Mouse (Mus musculus): ENCODE results near the gene Sf3b1. TPM values are rescaled to one million over a fixed set of nuclear protein-coding genes. Genes with fewer than 3 reads are reported as not detected.
"Not testable (repeated sequence)": the region's sequence is repeated elsewhere in the genome, so short reads cannot be mapped to it uniquely, and the experiment has no call there.

The Sf3b1 gene
- polyA plus RNA-seq, 1 experiment from 2014 or later, result 206 TPM

DNA sequence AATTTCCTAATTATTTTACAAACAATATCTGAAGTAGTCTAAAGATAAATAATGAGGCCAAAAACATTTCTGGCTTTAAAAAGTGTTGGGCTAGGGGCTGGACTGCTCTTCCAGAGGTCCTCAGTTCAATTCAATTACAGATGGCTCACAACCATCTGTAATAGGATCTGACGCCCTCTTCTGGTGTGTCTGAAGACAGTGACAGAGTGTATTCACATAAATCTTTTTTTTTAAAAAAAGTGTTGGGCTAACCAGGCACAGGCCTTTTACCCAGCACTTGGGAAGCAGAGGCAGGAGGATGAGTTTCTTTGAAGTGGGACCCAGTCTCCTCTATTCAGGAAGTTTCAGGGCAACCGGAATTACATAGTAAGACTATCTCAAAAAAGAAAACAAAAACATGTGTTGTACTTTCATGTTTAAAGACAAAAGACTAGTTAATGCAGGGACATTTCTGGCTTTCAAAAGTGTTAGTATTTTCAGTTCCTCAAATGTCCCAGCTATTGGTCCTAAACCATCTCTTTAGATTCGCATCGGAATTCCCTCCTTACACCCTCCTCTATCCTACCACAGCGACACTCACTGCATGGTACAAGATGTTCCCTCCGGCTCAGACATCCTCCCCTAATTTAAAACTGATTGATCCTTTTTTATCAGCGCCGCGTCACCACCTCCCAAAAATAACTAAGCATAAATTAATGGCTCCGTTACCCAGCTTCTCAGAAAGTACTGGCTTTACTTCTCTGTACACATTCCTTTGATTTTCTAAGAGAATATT, 1.4 kb downstream of the Sf3b1 start:
- H3K4me3 ChIP-seq, result peak overlapping the region; percentile 93
- peak overlapping the region; percentile 99 for H3K27ac ChIP-seq
- H3K9me3 ChIP-seq, result no peaks in the 10 kb centered on the region
- peaks cover 11% of the 10 kb centered on the region for H3K4me1 ChIP-seq (replicated peaks)
- H3K27me3 ChIP-seq (ENCODE audit: insufficient read depth, poor library complexity, severe bottlenecking), result no peaks in the 10 kb centered on the region
- peaks cover 32% of the 10 kb centered on the region for H3K36me3 ChIP-seq
- WGBS, result 24% methylated on average over 10 of the region's 10 CpGs
- no peak for DNase-seq (ENCODE audit: low spot score)

DNA sequence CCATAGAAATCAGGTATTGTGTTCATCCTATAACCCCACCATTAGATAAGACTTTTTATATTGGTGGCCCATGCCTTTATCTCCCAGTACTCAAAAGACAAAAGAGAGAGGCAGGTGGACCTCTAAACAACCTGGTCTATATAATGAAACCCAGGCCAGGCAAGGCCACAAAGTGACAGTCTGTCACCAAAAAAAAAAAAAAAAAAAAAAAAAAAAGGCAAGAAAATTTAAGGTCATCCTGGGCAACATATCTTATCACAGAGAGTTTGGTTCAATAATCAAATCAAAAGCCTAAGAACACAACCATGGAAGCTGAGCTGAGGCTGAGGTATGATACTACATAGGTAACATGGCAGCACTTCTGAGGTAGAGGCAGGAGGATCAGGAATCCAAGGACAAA, 5.4 kb downstream of the Sf3b1 start:
- Histone ChIP-seq H3K9me3 (no peaks in the 10 kb centered on the region), H3K4me3 (no peak overlapping the region), H3K4me1 (replicated peaks) (peaks cover 11% of the 10 kb centered on the region), H3K36me3 (peaks cover 61% of the 10 kb centered on the region), H3K27ac (no peak overlapping the region), H3K27me3 (ENCODE audit: insufficient read depth, poor library complexity, severe bottlenecking) (no peaks in the 10 kb centered on the region)
- no peak for DNase-seq (ENCODE audit: low spot score)

DNA sequence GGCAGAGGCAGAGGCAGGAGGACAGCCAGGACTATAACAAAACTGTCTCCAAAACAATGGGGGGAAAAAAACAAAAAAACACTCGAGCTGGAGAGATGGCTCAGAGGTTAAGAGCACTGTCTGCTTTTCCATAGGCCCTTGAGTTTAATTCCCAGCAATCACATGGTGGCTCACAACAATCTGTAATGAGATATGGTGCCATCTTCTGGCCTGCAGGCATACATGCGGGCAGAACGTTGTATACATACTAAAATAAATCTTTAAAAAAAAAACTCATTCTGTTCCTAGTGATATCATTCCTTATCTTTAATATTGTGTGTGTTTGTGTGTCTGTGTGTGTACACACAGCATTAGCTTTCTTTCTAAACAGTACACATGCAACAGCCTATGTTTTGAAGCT, 14.8 kb downstream of the Sf3b1 start:
- no peak overlapping the region for H3K4me3 ChIP-seq
- H3K36me3 ChIP-seq, result peaks cover 99% of the 10 kb centered on the region
- no peak overlapping the region for H3K27ac ChIP-seq
- WGBS, result 66% methylated on average over 3 of the region's 3 CpGs
- no peak for DNase-seq (ENCODE audit: low spot score)
- no peaks in the 10 kb centered on the region for H3K27me3 ChIP-seq (ENCODE audit: insufficient read depth, poor library complexity, severe bottlenecking)
- no peaks in the 10 kb centered on the region for H3K9me3 ChIP-seq
- H3K4me1 ChIP-seq (replicated peaks), result no peaks in the 10 kb centered on the region

DNA sequence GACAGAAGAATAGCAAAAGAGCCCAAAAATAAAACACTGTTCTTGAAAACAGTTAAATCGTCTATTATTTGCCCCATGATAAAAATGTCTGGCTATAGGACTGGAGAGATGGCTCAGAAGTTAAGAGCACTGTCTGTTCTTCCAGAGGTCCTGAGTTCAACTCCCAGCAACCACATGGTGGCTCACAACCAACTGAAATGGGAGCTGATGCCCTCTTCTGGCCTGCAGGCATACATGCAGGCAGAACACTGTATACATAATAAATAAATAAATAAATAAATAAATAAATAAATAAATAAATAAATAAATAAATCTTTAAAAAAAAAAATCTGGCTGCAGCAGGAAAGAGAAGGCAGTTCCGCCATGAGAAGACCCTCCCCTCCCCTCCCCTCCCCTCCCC, 19.0 kb downstream of the Sf3b1 start:
- not testable (repeated sequence) for DNase-seq (ENCODE audit: low spot score); H3K27ac ChIP-seq; H3K27me3 ChIP-seq (ENCODE audit: insufficient read depth, poor library complexity, severe bottlenecking); H3K4me3 ChIP-seq; H3K9me3 ChIP-seq; H3K4me1 ChIP-seq (replicated peaks)
- WGBS, result 89% methylated on average over 2 of the region's 2 CpGs
- peaks cover 99% of the 10 kb centered on the region for H3K36me3 ChIP-seq

DNA sequence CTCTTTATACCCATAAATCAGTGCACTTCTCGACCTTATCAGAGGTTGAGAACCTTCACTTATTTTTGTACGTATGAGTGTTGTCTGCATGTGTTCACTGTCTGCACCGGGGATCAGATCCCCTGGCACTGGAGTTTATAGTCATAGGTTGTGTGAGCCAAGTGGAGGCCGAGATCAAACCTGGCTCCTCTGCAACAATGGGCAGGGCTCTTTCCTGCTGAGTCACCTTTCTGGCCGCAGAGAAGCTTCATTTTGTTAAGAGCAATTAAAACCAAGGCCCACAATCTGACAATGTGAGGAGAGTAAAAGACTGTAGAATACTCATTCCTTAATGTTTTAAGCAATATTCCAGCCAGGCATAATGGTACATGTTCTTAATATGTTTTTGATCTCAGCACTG, 33.7 kb downstream of the Sf3b1 start:
- WGBS, result 95% methylated on average over 5 of the region's 5 CpGs
- Histone ChIP-seq H3K36me3 (peaks cover 99% of the 10 kb centered on the region), H3K27me3 (ENCODE audit: insufficient read depth, poor library complexity, severe bottlenecking) (no peaks in the 10 kb centered on the region), H3K27ac (no peak overlapping the region), H3K9me3 (no peaks in the 10 kb centered on the region), H3K4me3 (no peak overlapping the region), H3K4me1 (replicated peaks) (no peaks in the 10 kb centered on the region)
- DNase-seq (ENCODE audit: low spot score), result no peak

DNA sequence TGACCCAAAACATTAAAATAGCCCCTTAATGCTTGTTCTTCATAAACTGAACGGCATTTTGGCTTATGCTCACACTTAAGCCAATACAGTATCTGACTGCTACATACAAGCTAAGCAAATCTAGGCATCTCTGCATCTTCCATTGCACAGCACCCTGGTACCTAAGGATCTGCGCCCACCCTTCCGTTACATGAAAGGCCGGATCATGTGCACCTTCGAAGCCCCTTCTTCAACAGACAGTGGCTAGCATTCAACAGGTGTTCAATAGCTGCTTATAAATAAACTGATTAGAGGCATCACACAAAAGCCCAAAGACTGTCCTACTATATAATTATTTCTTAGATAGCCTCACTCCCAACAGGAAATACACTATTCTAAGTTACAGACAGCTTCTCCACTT, 41.0 kb downstream of the Sf3b1 start:
- Histone ChIP-seq H3K9me3 (no peaks in the 10 kb centered on the region), H3K36me3 (peaks cover 72% of the 10 kb centered on the region), H3K27me3 (ENCODE audit: insufficient read depth, poor library complexity, severe bottlenecking) (no peaks in the 10 kb centered on the region), H3K4me1 (replicated peaks) (no peaks in the 10 kb centered on the region), H3K4me3 (no peak overlapping the region), H3K27ac (no peak overlapping the region)
- 97% methylated on average over 5 of the region's 5 CpGs for whole genome bisulfite sequencing
- no peak for DNase-seq (ENCODE audit: low spot score)

DNA sequence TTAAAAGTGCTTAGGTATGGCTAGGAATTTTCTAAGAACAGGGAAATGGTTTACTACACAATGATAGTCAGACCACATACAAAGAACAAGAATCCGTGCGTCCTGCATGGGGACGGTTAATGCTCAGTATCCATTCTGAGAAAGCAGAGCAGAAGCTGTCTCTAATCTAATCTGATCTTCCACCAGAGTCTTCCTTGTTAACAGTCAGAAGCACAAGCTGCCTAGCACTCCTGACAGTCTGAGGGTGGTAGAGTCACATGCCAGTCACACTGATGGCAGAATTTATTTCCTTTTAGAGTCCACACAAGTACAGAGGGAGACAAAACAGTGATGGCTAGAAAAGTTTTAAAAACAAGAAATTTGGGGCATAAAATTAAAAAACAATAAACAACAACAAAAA, 41.5 kb downstream of the Sf3b1 start:
- Histone ChIP-seq H3K4me3 (no peak overlapping the region), H3K9me3 (no peaks in the 10 kb centered on the region), H3K27ac (no peak overlapping the region), H3K36me3 (peaks cover 68% of the 10 kb centered on the region), H3K4me1 (replicated peaks) (no peaks in the 10 kb centered on the region), H3K27me3 (ENCODE audit: insufficient read depth, poor library complexity, severe bottlenecking) (no peaks in the 10 kb centered on the region)
- DNase-seq (ENCODE audit: low spot score), result no peak
- 93% methylated on average over 3 of the region's 3 CpGs for WGBS

DNA sequence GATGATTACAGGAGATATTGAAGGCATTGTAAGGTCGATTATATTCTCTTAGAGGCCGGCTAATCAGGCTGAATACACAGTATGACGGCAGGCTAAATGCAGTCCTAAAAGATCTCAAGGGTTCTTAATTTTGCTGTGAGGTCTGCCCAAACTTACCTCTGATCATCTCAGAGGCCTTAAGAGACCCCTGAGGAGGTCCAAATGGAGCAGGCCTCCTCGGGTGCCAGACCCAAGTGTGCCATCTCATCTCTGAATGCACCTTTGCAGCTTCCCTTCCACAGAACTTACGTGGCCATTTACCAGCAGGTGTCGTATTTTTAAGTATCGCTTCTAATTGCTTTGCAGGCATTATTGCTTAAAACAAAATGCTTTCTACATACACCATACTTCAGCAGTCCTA, 43.1 kb downstream of the Sf3b1 start:
- no peak overlapping the region for H3K27ac ChIP-seq
- DNase-seq (ENCODE audit: low spot score), result no peak
- peaks cover 51% of the 10 kb centered on the region for H3K36me3 ChIP-seq
- no peaks in the 10 kb centered on the region for H3K27me3 ChIP-seq (ENCODE audit: insufficient read depth, poor library complexity, severe bottlenecking)
- H3K4me3 ChIP-seq, result no peak overlapping the region
- WGBS, result 92% methylated on average over 7 of the region's 7 CpGs
- no peaks in the 10 kb centered on the region for H3K4me1 ChIP-seq (replicated peaks)
- H3K9me3 ChIP-seq, result no peaks in the 10 kb centered on the region

DNA sequence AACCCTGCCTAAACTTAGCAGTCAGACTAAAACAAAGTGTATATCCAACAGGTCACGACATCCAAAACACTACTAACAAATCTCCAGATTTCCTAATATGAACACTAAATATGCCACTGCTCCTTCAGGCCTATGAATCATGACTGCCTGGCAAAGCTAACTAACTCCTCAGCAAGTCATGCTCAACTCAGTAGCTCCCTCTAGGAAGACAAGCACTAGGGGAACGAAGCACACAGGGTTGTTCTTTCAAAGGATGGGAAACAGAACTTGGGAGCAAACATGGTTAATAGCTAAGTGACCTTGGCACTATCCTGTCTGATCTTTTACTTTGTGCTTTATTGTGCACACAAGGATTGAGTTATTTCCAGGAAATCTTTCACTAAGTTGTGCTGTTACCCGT, 43.9 kb downstream of the Sf3b1 start:
- peaks cover 46% of the 10 kb centered on the region for H3K36me3 ChIP-seq
- 74% methylated on average over 3 of the region's 3 CpGs for WGBS
- DNase-seq (ENCODE audit: low spot score), result no peak

DNA sequence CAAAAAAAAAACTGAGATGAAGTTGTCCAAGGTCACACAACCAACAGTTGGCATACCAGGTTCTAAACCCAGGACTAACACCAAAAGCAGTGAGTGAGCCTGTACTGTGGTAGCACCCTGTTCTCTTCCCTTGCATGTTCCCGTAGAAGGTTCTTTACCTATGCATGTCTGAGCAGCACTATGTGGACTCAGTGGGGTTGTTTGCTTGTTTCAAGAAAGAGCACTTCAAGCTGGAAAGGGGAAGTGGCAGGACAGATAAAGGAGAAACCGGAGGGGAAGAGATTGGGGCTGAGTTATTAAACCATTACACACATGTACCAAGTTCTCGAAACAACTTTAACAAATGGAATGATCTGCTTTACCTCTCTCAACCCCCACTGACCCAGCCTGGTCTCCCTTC, 44.6 kb downstream of the Sf3b1 start:
- Histone ChIP-seq H3K27me3 (ENCODE audit: insufficient read depth, poor library complexity, severe bottlenecking) (no peaks in the 10 kb centered on the region), H3K4me1 (replicated peaks) (no peaks in the 10 kb centered on the region), H3K36me3 (peaks cover 39% of the 10 kb centered on the region), H3K4me3 (no peak overlapping the region), H3K9me3 (no peaks in the 10 kb centered on the region), H3K27ac (no peak overlapping the region)
- DNase-seq (ENCODE audit: low spot score), result no peak
- WGBS, result 92% methylated on average over 3 of the region's 3 CpGs

More for the DNA sequence above, 43.9 kb downstream of the Sf3b1 start:
- Histone ChIP-seq H3K27me3 (ENCODE audit: insufficient read depth, poor library complexity, severe bottlenecking) (no peaks in the 10 kb centered on the region), H3K9me3 (no peaks in the 10 kb centered on the region), H3K27ac (no peak overlapping the region), H3K4me3 (no peak overlapping the region), H3K4me1 (replicated peaks) (no peaks in the 10 kb centered on the region)

DNA sequence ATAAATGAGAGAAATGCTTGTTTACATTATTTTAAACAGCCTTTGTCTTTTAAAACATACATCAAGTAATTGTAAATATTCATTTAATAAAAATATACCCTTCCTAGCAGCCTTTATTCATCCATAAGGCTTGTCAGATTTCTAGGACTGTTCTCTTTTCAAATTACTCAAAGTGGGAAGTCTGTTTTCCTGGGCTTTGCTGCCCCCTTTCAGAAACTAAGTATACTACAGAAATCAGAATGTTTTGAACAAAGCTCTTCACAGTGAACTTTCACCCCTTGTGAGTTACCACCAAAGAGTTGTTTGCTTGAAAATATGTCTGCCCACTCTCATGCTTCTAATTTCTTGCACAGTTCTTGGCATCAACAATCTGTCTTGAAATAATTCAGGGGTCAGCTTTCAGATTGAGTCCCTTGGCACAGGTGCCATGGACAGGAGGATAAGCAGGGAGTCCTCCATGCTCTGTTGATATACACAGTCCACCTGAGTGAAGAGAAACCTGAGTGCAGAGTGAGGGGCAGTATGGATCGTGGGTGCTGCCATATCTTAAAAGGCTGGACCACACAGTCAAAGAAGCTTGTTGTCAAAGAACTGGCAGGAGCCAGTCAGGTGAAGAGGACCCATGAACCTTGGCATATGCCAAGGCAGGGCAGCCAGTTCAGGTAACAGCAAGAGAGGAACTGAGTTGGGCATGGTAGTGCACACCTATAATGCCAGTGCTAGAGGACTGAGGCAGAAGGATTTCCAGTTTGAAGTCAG, 47.9 kb downstream of the Sf3b1 start:
- WGBS, result 50% methylated on average over 1 of the region's 1 CpGs
- Histone ChIP-seq H3K27me3 (ENCODE audit: insufficient read depth, poor library complexity, severe bottlenecking) (no peaks in the 10 kb centered on the region), H3K27ac (no peak overlapping the region), H3K9me3 (no peaks in the 10 kb centered on the region), H3K4me3 (no peak overlapping the region), H3K4me1 (replicated peaks) (no peaks in the 10 kb centered on the region), H3K36me3 (peaks cover 7% of the 10 kb centered on the region)
- DNase-seq (ENCODE audit: low spot score), result no peak

DNA sequence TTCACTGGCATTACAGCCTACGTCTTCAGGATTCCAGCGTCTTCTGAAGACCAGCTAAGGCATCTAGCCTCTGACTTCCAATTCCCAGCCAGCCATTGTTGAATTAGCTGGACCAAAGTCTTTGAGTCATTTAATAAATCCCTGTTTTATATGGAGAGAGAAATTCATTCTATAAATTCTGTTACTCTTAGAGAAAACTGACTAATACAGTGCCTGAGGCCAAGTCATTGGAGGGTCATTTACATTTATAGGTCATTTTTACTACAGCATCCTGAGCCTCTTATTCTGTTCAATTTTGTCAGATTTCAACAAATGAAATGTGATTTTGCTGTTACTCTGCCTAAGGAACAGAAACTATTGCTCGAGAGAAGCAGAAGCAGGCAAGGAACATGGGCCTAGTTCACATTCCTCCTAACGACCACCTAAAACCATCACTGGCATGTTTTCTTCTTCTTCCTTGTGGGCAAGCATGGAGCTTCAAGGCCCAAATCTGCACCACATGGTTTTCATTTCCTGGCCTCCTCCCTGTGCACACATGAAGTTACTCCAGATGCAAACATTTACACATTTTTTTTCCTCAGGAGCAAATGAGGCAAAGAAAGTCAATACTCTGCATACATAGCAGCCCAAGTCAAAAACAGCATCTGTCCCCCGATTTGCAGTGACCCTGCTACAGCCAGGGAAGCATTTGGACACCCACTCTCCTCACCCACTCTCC, 55.4 kb downstream of the Sf3b1 start:
- Histone ChIP-seq H3K27ac (no peak overlapping the region), H3K27me3 (ENCODE audit: insufficient read depth, poor library complexity, severe bottlenecking) (no peaks in the 10 kb centered on the region), H3K4me1 (replicated peaks) (0 out of 2 replicates have a peak, but pooled peaks cover 3% of the 10 kb centered on the region), H3K36me3 (no peaks in the 10 kb centered on the region), H3K9me3 (no peaks in the 10 kb centered on the region), H3K4me3 (no peak overlapping the region)
- DNase-seq (ENCODE audit: low spot score), result no peak
- 79% methylated on average over 5 of the region's 5 CpGs for WGBS

DNA sequence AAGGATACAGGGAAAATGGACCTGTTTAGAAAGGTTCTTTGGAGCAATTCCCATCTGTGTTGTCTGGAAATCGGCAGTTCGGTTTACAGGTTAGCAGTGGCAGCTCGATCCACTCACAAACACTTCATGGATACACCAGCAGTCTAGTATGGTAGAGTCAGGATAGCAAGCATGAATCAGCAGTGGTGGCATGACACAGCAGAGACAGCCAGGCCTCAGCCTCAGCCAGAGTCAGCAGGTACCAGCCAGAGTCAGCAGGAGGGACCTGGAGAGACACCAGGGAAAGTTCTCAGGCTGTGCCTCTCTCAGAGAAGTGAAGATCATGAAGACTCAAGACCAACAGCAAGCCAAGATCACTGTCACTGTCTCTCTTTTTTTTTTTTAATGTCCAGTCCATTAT, 60.4 kb downstream of the Sf3b1 start:
- H3K27ac ChIP-seq, result no peak overlapping the region
- no peaks in the 10 kb centered on the region for H3K9me3 ChIP-seq
- 94% methylated on average over 3 of the region's 3 CpGs for WGBS
- DNase-seq (ENCODE audit: low spot score), result no peak
- no peaks in the 10 kb centered on the region for H3K36me3 ChIP-seq
- H3K4me1 ChIP-seq (replicated peaks), result 0 out of 2 replicates have a peak, but pooled peaks cover 7% of the 10 kb centered on the region
- H3K4me3 ChIP-seq, result no peak overlapping the region
- no peaks in the 10 kb centered on the region for H3K27me3 ChIP-seq (ENCODE audit: insufficient read depth, poor library complexity, severe bottlenecking)

Measured in hindbrain, embryonic 10.5 days (tissue).